Mouse (Mus musculus): ENCODE results near the gene Tbl1xr1. TPM values are rescaled to one million over a fixed set of nuclear protein-coding genes. Genes with fewer than 3 reads are reported as not detected.

Tbl1xr1 gene
- total RNA-seq, 4 experiments from 2014 or later: 130 to 150 (median 140) TPM

- DNase-seq (ENCODE audit: low spot score in 2 of 2): no peak
Measured at GRCm38 (mm10) chr3:22089825-22090224, 13.4 kb downstream of the Tbl1xr1 start.

DNA sequence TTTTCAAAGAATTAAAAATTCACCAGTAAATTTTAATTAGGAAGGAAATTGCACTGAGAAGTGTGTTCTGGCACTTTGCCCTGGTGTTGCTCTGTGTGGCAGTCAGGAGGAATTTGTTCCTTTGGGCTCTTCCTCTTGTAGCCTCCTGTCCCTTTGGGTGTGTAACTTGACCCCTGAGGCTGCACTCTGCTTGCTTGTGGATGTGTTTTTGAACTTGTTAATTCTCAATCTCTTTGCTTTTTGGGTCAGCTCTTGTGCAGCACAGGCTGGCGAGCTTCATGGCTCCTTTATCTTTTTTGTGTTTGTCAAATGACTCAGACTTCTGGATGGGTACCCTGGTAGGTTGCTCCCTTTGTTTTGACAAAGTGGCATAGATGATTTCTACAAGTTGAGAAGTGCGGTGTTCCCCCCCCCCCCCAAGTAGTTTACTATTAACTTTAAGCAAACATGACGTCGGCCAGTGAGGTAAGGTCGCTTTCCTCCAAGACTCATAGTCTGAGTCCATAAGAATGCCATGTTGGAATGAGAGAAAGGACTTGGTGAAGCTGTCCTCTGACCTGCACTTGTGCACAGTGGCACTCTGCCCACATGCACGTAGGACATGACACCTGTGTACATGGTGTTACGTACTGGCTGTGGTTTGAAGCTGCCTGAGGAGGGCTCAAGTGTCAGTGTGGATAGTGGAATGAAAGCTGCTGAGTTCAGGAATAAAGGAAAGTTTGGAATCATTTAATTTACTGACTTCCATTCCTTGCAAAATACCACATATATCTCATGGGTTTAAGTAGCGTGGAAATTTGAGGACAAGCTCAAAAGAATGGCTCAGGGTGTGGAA lies 14.2 kb downstream of the Tbl1xr1 start:
- DNase-seq (ENCODE audit: low spot score in 2 of 2): no peak

DNA sequence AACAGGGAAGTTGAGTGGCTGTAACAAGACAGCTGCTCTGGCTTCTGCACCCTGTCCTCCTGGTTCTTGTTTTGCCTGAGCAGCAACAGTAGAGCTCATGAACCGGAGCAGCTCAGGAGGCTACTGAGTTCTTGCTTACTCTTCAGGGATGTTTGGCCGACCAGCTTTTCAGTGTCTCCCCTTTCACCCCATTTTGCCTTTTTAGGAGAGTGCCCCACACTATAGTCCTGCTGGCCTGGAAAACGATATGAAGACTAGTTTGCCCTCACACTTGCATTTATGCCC lies 14.8 kb downstream of the Tbl1xr1 start:
- DNase-seq (ENCODE audit: low spot score in 2 of 2): no peak

DNA sequence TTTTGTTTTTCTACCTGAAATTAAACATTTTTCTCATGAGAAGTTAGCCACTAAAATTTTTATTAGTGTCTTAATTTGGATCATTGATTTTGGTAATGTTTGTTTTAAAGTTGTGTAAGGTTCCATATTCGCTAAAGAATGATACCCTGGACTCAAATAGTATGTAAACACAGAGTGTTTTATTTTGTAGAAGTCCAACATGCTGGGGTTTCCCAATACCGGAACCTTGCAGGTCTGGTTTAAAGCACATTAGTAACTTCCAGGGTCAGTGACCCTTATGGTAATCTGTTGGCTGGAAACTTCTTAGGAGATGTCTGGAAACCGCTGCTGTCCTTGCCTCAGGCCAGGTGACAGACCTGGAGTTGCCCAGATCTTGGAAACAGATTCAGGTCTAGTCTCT lies 15.2 kb downstream of the Tbl1xr1 start:
- DNase-seq (ENCODE audit: low spot score in 2 of 2): no peak

- DNase-seq (ENCODE audit: low spot score in 2 of 2): no peak
Measured at GRCm38 (mm10) chr3:22092784-22093183, 16.3 kb downstream of the Tbl1xr1 start.

- DNase-seq (ENCODE audit: low spot score in 2 of 2): no peak
Measured at GRCm38 (mm10) chr3:22103986-22104515, 27.6 kb downstream of the Tbl1xr1 start.

DNA sequence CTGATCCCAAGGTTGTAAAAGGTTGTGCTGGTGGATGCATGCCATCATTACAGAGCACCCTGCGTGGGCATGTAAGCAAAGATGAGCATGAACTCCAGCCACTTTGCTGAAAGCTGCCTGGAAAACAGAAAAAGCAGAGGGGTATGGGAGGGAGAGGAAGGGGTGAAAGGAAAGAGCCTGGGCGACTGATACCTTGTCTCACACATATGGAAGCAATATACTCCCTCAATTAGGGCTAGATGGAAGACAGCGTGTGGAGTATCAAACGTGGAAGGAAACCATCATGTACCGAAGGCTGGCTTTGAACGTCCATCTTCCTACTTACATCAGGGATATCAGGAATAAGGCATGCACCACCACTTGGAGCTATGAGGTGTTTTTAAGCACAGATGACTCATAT lies 29.0 kb downstream of the Tbl1xr1 start:
- no peak for DNase-seq (ENCODE audit: low spot score in 2 of 2)

GRCm38 (mm10) chr3:22108013-22108412 lies 31.6 kb downstream of the Tbl1xr1 start:
- no peak for DNase-seq (ENCODE audit: low spot score in 2 of 2)

DNA sequence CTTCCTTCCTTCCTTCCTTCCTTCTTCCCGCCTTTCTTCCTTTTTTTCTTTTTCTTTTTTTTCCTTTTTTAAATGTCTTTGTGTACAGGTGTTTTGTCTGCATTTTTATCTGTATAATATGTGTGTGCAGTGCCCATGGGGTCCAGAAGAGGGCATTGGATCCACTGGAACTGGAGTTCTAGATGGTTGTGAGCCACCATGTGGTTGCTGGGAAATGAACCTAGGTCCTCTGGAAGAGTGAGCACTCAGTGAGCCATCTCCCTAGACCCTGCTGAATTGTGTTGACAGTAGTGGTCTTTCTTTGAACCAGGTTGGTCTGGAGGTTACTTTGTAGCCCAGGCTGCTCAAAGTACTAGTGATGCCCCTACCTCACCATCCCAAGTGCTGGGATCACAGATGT lies 33.2 kb downstream of the Tbl1xr1 start:
- DNase-seq (ENCODE audit: low spot score in 2 of 2): no peak

- no peak for DNase-seq (ENCODE audit: low spot score in 2 of 2)
Measured at GRCm38 (mm10) chr3:22113773-22114172, 37.3 kb downstream of the Tbl1xr1 start.

GRCm38 (mm10) chr3:22115221-22115620 lies 38.8 kb downstream of the Tbl1xr1 start:
- no peak for DNase-seq (ENCODE audit: low spot score in 2 of 2)

DNA sequence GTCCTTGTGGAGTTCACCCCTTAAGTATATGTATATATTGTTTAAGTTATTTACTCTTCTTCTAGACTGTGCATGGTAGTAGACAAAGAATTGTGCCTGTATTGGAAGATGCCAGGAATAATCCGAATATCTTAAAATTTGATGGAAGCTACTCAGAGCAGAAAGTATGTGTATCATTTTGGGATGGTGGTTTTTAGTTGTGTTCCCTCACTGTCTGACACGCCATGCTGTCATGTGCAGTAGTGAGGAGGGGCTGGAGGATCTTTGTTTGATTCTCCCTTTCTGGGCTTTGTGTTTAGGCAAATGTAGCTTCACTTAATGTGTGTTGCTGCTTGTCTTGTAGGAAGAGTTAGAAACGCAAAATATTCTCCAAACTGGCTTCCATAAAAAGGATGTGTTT lies 39.2 kb downstream of the Tbl1xr1 start:
- DNase-seq (ENCODE audit: low spot score in 2 of 2): no peak

GRCm38 (mm10) chr3:22116188-22116587 lies 39.7 kb downstream of the Tbl1xr1 start:
- DNase-seq (ENCODE audit: low spot score in 2 of 2): no peak

- no peak for DNase-seq (ENCODE audit: low spot score in 2 of 2)
Measured at GRCm38 (mm10) chr3:22121741-22122140, 45.3 kb downstream of the Tbl1xr1 start.

- no peak for DNase-seq (ENCODE audit: low spot score in 2 of 2)
Measured at GRCm38 (mm10) chr3:22123145-22123544, 46.7 kb downstream of the Tbl1xr1 start.

DNA sequence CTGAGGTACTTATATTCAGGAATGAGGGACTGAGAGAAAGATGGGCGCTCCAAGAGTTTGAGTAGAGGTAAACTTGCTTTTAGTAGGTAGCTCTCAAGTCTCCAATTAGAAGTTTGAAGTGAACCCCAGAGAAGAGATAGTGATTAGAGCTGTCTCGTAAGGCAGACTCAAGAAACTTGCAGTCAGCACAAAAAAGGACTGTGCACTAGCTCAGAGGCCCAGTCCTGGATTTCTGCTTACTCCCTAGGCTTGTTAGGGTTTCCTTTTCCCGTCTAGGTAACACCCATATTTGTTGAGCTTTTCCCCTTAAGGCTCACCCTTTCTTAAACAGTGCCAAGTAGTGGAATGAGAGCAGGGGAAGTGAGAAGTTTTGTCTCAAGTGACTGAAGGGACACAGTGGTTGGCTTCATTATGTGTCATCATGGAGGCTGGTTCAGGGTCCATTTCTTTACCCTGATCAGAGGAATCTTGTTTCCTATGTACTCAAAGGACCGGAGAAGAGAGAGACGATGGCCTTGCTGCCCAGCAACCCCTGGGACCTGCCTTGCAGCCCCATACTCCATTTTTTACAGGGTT lies 49.9 kb downstream of the Tbl1xr1 start:
- no peak for DNase-seq (ENCODE audit: low spot score in 2 of 2)

GRCm38 (mm10) chr3:22131277-22131676 lies 54.8 kb downstream of the Tbl1xr1 start:
- no peak for DNase-seq (ENCODE audit: low spot score in 2 of 2)

GRCm38 (mm10) chr3:22133626-22134025 lies 57.2 kb downstream of the Tbl1xr1 start:
- no peak for DNase-seq (ENCODE audit: low spot score in 2 of 2)

GRCm38 (mm10) chr3:22137793-22138579 lies 61.5 kb downstream of the Tbl1xr1 start:
- DNase-seq (ENCODE audit: low spot score in 2 of 2): no peak

- no peak for DNase-seq (ENCODE audit: low spot score in 2 of 2)
Measured at GRCm38 (mm10) chr3:22138580-22139099, 62.2 kb downstream of the Tbl1xr1 start.

GRCm38 (mm10) chr3:22140111-22140658 lies 63.7 kb downstream of the Tbl1xr1 start:
- no peak for DNase-seq (ENCODE audit: low spot score in 2 of 2)

Data from layer of hippocampus, adult 8-10 months (tissue).